ENCODE assay signal across 18 mouse cellular contexts in genomic region chr10:63181166-63181565, GRCm38 (mm10). TPM values are rescaled to one million over a fixed set of nuclear protein-coding genes. Genes with fewer than 3 reads are reported as not detected.
DNase-seq lines count a peak whose midpoint lies in the region; ATAC-seq lines count a peak whose summit lies in the region.
"Had no signal": no experiment of that assay in that cellular context is flagged by ENCODE, and none has a peak within 500 bp of the region (broad histone marks: within the 10 kb centered on the region; RNA-seq: fewer than 3 reads in every experiment).

No protein-coding gene starts in this region.

- no peak for ATAC-seq in forebrain, embryonic 14.5 days
- ATAC-seq in forebrain, embryonic 12.5 days (ENCODE audit: low FRiP score): no peak
- ATAC-seq: activated CD4-positive, CD25-positive, alpha-beta regulatory T cell, adult 4 months; forebrain, embryonic 15.5 days; forebrain, postnatal 0 days; Patski had no signal

- no peaks in the 10 kb centered on the region for H3K9me3 ChIP-seq in forebrain, embryonic 14.5 days (replicated peaks; ENCODE audit: control insufficient read depth, low read length)
- H3K9me3 ChIP-seq in forebrain, embryonic 12.5 days: no peaks in the 10 kb centered on the region
- H3K9me3 ChIP-seq: embryonic facial prominence, embryonic 10.5 days; embryonic facial prominence, embryonic 12.5 days; forebrain, embryonic 15.5 days; G1E had no signal

- 68% methylated on average over 1 of the region's 1 CpGs for WGBS in forebrain, embryonic 14.5 days
- 89% methylated on average over 1 of the region's 1 CpGs for WGBS in forebrain, embryonic 12.5 days

- no peak overlapping the region for H3K9ac ChIP-seq in forebrain, embryonic 14.5 days (ENCODE audit: low read length)
- no peak overlapping the region for H3K9ac ChIP-seq in forebrain, embryonic 12.5 days
- H3K9ac ChIP-seq: embryonic facial prominence, embryonic 12.5 days; forebrain, embryonic 15.5 days; forebrain, postnatal 0 days had no signal

- H3K4me3 ChIP-seq in forebrain, embryonic 14.5 days (ENCODE audit: low read depth, low read length): no peak overlapping the region
- no peak overlapping the region for H3K4me3 ChIP-seq in forebrain, embryonic 12.5 days (replicated peaks)
- H3K4me3 ChIP-seq: embryonic facial prominence, embryonic 10.5 days; embryonic facial prominence, embryonic 12.5 days; forebrain, embryonic 15.5 days had no signal

- peak; percentile 53 for DNase-seq in forebrain, embryonic 14.5 days (ENCODE audit: low spot score)
- peak; percentile 39 for DNase-seq in R1 (ENCODE audit: low read depth, low spot score)
- no peak for DNase-seq in T-cell, adult 2 months (ENCODE audit: low spot score)
- DNase-seq in adrenal gland, adult 2 months: no peak
- DNase-seq: adrenal gland, postnatal 10 days; adrenal gland, postnatal 25 days; cerebellum, adult 18-20 months; cerebellum, adult 8-10 months; cerebellum, postnatal 25 days; forebrain, postnatal 0 days had no signal

- H3K4me2 ChIP-seq in forebrain, embryonic 14.5 days (ENCODE audit: low read length): no peak overlapping the region
- H3K4me2 ChIP-seq in forebrain, embryonic 12.5 days: no peak overlapping the region
- H3K4me2 ChIP-seq: embryonic facial prominence, embryonic 12.5 days; forebrain, embryonic 15.5 days had no signal

- no peaks in the 10 kb centered on the region for H3K27me3 ChIP-seq in forebrain, embryonic 14.5 days (replicated peaks; ENCODE audit: control insufficient read depth, insufficient read depth, low read length)
- H3K27me3 ChIP-seq in forebrain, embryonic 12.5 days: no peaks in the 10 kb centered on the region
- H3K27me3 ChIP-seq: embryonic facial prominence, embryonic 12.5 days; forebrain, embryonic 15.5 days; Patski had no signal

- H3K4me1 ChIP-seq in forebrain, embryonic 14.5 days (ENCODE audit: control insufficient read depth, insufficient read depth, low read length): no peaks in the 10 kb centered on the region; the same call in 1 of the 2 replicates
- H3K4me1 ChIP-seq in forebrain, embryonic 12.5 days: no peaks in the 10 kb centered on the region
- H3K4me1 ChIP-seq: embryonic facial prominence, embryonic 10.5 days; embryonic facial prominence, embryonic 12.5 days had no signal

- no peaks in the 10 kb centered on the region for H3K36me3 ChIP-seq in forebrain, embryonic 14.5 days (ENCODE audit: control insufficient read depth, insufficient read depth, low read length)
- no peaks in the 10 kb centered on the region for H3K36me3 ChIP-seq in forebrain, embryonic 12.5 days (replicated peaks)
- H3K36me3 ChIP-seq: embryonic facial prominence, embryonic 10.5 days; embryonic facial prominence, embryonic 12.5 days; forebrain, embryonic 15.5 days; G1E had no signal

- no peak overlapping the region for H3K27ac ChIP-seq in forebrain, embryonic 14.5 days (ENCODE audit: low read depth, low read length)
- no peak overlapping the region for H3K27ac ChIP-seq in forebrain, embryonic 12.5 days
- H3K27ac ChIP-seq: embryonic facial prominence, embryonic 10.5 days; embryonic facial prominence, embryonic 12.5 days; forebrain, embryonic 15.5 days had no signal

RNA-seq across cellular contexts. Expression of gene Mypn, which starts 22.6 kb away (rescaled TPM):
- polyA plus RNA-seq in forebrain, embryonic 14.5 days (2014; fragmentation: Nextera tagmentation; extraction: Ambion mirVana): 0.10 and 0.15 TPM in 2 replicates
- polyA plus RNA-seq in forebrain, embryonic 12.5 days (2016; fragmentation: Nextera tagmentation; extraction: Ambion mirVana): not detected in 2 replicates
- 1 to 10 TPM in 1 of 2 experiments, under 1 TPM in 1; 0.31 to 1.1 TPM for total RNA-seq in adrenal gland, adult 2 months (2021)
- polyA plus RNA-seq in adrenal gland, adult 2 months (2012; rRNA removed): 0.02 and 0.07 TPM in 2 replicates
- total RNA-seq: G1E had no signal
- polyA plus RNA-seq: embryonic facial prominence, embryonic 10.5 days; forebrain, embryonic 11.5 days; G1E; Patski had no signal

Comparison
In these comparisons a context has a peak if more than half of its experiments do, and no peak if none do; other contexts are left out.
1. DNase-seq: peak in forebrain, embryonic 14.5 days (single experiment) and R1 (single experiment); none in T-cell, adult 2 months (single experiment) and adrenal gland, adult 2 months (single experiment).